Mouse (Mus musculus): Measurements from ENCODE around the gene Bdp1. TPM values are rescaled to one million over a fixed set of nuclear protein-coding genes. Genes with fewer than 3 reads are reported as not detected.
"Not testable (repeated sequence)": the region's sequence is repeated elsewhere in the genome, so short reads cannot be mapped to it uniquely, and the experiment has no call there.

The Bdp1 gene
- total RNA-seq, 2 experiments from 2014 or later, result 36.3 to 38.6 TPM

DNA sequence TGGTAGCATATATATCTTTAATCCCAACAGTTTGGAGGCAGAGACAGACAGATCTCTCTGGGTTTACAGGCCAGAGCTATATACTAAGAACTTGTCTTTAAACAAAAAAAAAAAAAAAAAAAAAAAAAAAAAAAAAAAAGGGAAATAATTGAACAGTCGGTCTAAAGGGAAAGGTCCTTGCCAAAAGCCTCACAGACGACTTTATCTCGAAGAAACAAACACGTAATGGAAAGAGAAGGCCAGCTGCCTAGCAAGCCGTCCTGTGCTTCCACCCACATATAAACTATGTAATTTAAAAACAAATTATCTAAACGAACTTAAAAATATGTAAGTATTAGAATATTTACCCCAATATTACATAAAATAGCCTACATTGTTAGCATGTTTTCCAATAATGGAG lies 36.0 kb downstream of the Bdp1 start:
- Histone ChIP-seq H3K4me3 (no peak overlapping the region), H3K27ac (peak overlapping the region; percentile 15; the same call in 1 of the 2 replicates)
- DNase-seq (ENCODE audit: low spot score in 2 of 2), result no peak
- TF ChIP-seq CTCF (conservative IDR thresholded peaks at IDR 0.05), result no peak

DNA sequence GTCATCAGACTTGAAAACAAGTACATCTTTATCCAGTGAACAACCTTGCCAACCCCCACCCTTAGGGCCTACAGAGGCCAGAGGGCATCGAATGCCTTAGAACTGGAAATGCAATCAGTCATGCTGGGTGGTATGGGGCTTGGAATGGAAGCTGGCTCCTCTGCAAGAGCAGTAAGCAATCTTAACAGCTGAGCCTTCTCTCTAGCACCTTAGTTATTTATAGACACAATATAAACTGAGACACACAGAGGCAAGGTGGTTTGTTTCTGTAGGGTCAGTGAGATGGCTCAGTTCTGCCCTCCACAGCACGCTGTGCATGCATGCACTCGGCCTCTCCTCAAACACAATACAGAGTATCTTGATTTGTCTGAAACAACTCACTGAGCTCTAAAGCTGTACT lies 39.9 kb downstream of the Bdp1 start:
- Histone ChIP-seq H3K27ac (no peak overlapping the region), H3K4me3 (no peak overlapping the region)
- TF ChIP-seq CTCF (conservative IDR thresholded peaks at IDR 0.05), result no peak
- DNase-seq (ENCODE audit: low spot score in 2 of 2), result no peak

DNA sequence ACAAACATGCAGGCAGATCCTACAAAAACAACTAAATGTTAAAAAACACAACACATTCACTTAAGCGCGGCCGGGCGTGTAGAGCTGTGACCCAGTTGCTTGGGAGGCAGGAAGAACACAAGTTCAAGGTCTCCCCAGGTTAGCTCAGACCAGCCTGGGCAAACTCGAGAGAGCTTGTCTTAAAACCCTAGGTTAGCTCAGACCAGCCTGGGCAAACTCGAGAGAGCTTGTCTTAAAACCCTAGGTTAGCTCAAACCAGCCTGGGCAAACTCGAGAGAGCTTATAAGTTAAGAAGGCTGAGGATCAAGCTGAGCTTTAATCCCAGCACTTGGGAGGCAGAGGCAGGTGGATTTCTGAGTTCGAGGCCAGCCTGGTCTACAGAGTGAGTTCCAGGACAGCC lies 46.1 kb downstream of the Bdp1 start:
- H3K27ac ChIP-seq; DNase-seq (ENCODE audit: low spot score in 2 of 2); H3K4me3 ChIP-seq: not testable (repeated sequence)

DNA sequence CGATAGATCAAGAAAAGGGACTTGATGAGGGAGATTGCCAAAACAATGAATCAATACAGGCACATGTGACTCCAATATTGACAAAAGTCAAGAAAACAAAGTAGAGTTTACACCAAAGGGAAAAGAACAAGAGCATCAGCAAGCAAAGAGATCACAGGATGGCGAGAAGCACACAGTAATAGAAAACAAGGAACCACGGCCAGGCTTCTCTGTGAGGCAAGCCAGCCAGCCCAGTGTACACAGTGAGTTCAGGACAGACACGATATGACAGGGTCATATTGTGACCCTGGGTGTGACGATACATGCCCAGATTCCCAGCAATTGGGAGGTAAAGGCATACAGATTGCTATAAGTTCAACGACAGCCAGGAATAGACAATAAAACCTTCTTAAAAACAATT lies 77.9 kb downstream of the Bdp1 start:
- no peak for DNase-seq (ENCODE audit: low spot score in 2 of 2)
- no peak overlapping the region for H3K27ac ChIP-seq
- H3K4me3 ChIP-seq, result no peak overlapping the region
- no peak for TF ChIP-seq CTCF (conservative IDR thresholded peaks at IDR 0.05)

DNA sequence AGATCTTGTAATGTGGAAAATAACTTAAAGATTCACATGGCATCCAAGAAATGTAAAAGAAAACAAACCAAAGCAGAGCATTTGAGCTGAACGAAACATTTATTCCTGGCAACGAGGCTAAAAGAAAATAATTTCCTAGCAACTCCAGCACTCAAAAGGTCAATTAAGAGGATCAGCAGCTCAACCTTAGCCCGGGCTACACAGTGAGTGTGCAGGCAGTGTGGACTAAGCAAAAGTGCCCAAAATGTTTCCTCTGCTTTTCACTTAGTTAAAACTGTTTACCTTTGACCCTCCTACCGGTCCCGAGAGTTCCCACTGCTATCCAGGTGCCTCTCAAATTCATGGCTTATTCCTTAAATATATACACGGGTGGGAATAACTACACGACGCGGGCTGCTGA lies 87.0 kb downstream of the Bdp1 start:
- no peak overlapping the region for H3K4me3 ChIP-seq
- DNase-seq (ENCODE audit: low spot score in 2 of 2), result no peak
- TF ChIP-seq CTCF (conservative IDR thresholded peaks at IDR 0.05), result no peak
- no peak overlapping the region for H3K27ac ChIP-seq

DNA sequence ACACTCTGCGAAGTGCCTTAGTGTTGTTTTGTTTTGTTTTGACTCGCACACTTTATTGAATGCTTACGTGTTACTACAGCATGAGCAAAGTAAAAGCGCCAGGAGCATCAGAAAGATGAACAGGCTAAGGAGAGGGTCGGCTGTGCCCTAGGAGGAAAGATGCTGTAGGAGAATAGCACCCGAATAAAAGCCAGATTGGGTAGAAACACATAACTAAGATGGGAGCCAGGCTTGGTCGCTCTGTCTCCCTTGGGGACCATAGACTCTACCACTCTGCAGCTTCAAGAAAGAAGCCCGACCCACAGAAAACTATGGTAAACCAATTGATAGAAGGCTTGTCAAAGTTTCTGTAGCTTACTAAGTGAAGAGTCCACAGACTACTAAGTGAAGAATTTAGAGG lies 87.9 kb downstream of the Bdp1 start:
- TF ChIP-seq CTCF (conservative IDR thresholded peaks at IDR 0.05), result no peak
- no peak for DNase-seq (ENCODE audit: low spot score in 2 of 2)
- peak overlapping the region; percentile 89 for H3K27ac ChIP-seq
- H3K4me3 ChIP-seq, result peak overlapping the region; percentile 66

DNA sequence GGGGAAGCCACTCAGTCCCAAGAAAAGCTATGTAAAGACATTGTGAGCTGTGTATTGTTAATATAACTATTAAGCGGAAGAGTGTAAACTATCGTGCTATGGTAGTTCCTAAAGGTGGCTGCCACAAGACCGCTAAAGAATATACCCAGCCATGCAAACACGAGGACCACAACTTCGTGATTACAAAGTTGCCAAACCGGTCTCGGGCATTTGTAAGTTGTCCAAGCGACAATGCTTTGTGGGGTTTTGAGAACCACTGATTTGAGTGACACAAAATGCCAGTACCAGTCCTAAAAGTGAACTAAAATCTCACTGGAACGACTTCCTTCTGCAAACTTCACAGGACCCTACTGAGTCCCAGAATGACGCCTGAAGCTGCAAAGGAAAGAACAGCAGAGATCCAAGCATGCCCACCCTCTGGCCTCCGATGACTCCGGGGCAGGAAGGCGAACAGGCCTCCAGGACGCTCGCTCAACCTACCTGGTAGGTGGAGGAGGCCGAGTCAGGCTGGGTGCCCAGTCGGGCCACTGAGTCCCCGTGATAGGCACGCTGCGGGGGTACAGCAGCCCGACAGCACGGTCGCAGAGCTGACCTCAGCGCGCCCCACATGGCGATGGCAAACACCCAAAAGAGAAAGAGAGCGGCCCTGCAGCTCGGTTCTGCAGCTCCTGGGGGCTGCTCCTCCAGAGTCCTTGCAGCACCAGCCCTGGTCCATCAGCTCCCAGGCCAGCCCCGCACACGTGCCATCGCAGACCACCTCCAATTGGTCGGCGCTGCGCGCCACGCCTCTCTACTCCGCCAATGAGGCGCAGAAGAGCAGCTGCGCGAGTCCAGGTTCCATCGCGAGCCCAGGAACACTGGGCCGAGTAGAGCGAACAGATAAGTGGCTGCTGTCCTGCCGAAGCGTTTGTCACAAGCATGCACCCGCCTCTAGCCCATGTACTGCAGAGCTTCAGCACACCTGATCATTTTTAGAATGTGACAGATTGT lies 88.7 kb downstream of the Bdp1 start, which contains the start of gene Mccc2:
Gene Mccc2, minus strand, starts transcription at position 734 of the 990 bp plus-strand sequence.
- peak; percentile 81 to 82 for DNase-seq (ENCODE audit: low spot score in 2 of 2)
- no peak for TF ChIP-seq CTCF (conservative IDR thresholded peaks at IDR 0.05)
- H3K4me3 ChIP-seq, result peak within 1 kb of the TSS; percentile 66
- peak within 1 kb of the TSS; percentile 89 for H3K27ac ChIP-seq

DNA sequence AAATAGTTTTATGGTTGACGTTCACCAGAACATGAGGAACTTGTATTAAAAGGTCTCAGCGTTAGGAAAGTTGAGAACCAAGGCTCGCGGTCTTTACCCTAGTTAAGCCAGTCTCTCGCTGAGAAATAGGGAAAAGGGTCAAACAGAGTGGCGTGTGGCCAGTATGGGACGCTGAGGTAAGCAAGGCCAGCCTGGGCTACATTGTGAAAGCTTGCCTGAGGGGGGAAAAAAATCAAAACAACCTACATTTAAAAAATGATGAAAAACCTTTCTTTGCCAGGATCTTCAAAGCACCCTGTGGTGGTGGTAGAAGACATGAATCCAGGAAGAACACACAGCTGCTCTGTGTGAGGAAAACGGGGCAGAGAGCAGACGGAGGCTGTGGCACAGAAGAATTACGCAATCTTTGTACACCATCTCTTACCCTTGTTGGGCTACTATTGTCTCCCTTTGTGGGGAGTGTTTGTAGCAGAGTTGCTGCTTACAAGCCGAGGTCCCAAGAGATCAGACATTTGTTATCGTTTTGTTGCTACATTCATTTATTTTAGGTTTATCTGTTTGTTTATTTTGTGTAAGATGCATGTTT lies 97.9 kb downstream of the Bdp1 start:
- H3K4me3 ChIP-seq, result no peak overlapping the region
- DNase-seq (ENCODE audit: low spot score in 2 of 2), result no peak
- H3K27ac ChIP-seq, result 0 out of 2 replicates have a peak overlapping the region, but pooled peaks have one; percentile 8
- TF ChIP-seq CTCF (conservative IDR thresholded peaks at IDR 0.05), result no peak

DNA sequence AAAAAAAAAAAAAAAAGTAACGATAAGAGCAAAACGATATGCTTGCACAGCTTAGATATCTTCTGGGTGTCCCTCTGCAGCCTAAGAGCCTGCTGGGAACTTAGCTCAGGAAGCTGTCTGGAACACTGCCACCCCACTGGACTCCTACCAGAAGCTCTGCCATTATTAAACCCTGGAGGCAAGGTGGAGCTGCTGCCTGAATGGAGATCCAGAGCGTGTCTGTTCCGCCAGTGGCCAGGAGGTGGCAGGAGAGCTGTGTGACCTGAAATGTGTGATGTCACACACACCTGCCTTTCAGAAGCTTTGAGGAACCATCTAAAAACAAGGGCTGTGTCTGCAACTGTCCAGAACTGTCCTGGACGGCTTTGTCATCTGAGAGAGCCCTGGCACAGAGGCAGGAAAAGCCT lies 102.1 kb downstream of the Bdp1 start:
- peak; percentile 88 for TF ChIP-seq CTCF (conservative IDR thresholded peaks at IDR 0.05)

DNA sequence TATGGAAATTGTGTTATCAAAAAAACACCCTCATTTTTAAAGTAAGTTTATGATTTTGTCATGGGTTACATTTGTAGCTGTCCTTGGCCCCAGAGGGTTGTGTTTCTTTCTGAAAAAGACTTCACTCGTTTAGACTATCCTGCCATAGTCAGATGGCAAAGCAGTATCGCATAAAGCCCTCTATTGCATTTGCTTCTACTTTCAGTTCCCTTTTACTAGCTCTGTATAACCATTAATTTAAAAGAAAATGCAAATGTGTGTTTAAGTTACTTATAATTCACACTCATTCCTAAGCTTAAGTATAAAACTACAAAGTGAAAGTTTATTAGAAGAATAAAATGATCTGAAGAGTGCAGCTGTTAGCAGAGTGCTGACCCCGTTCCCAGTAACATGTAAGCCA lies 104.8 kb downstream of the Bdp1 start:
- no peak for TF ChIP-seq CTCF (conservative IDR thresholded peaks at IDR 0.05)
- DNase-seq (ENCODE audit: low spot score in 2 of 2), result no peak
- Histone ChIP-seq H3K4me3 (no peak overlapping the region), H3K27ac (no peak overlapping the region)

More for the DNA sequence above, 102.1 kb downstream of the Bdp1 start:
- peak; percentile 78 to 84 for DNase-seq (ENCODE audit: low spot score in 2 of 2)
- H3K27ac ChIP-seq, result peak overlapping the region; percentile 46; the same call in 1 of the 2 replicates
- no peak overlapping the region for H3K4me3 ChIP-seq

DNA sequence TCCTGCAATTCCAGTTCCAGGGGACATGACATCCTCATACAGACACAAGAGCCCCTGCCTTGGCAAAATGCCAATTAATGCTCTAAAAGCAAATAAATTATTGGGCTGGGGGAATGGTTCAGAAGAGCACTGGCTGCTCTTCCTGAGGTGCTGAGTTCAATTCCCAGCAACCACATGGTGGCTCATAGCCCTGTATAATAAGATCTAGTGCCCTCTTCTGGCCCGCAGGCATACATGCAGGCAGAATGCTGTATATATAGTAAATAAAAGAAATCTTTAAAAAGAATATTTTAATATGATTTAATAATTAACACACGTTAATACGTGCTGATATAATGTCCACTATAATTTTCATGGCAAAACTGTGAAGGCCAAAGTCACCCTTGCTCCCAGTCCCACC lies 105.8 kb downstream of the Bdp1 start:
- DNase-seq (ENCODE audit: low spot score in 2 of 2), result no peak
- Histone ChIP-seq H3K27ac (no peak overlapping the region), H3K4me3 (no peak overlapping the region)
- TF ChIP-seq CTCF (conservative IDR thresholded peaks at IDR 0.05), result peak; percentile 55

DNA sequence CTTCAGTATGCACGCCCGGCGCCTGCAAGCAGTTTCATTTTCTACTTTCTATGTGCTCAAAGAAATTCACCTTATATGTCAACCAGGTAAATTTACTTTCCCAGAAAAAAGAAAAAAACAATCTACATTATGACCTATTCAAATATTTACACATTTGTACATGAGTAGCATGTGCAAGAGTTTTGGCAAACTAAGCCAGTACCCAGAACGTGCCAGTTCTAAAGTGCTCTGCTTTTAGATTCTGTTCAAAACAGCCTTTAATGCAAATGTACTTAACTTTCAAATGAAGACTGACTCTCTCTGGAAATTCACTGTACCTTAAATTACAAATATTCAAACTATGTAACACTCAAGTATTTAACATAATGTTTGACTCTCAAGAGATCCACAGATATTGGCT lies 114.3 kb downstream of the Bdp1 start:
- H3K27ac ChIP-seq, result no peak overlapping the region
- H3K4me3 ChIP-seq, result no peak overlapping the region
- no peak for TF ChIP-seq CTCF (conservative IDR thresholded peaks at IDR 0.05)
- no peak for DNase-seq (ENCODE audit: low spot score in 2 of 2)

DNA sequence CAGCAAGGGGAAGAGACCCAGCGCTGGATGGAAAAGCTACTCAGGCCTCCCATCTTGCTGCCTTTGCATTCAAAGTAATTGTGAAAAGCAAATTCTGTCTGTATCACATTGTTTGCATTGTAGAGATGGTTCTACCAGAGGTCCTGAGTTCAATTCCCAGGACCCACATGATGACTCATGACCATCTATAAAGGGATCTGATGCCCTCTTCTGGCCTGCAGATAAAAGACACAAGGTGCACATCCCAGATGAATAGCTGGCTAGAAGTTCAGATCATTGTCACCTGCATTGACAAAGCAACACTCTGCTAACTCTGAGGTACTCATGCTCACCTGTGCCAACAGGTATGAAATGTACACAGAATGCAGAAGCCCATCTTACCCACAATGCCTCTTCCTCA lies 120.5 kb downstream of the Bdp1 start:
- peak; percentile 59 for TF ChIP-seq CTCF (conservative IDR thresholded peaks at IDR 0.05)
- no peak for DNase-seq (ENCODE audit: low spot score in 2 of 2)
- H3K4me3 ChIP-seq, result no peak overlapping the region
- H3K27ac ChIP-seq, result no peak overlapping the region
